Mouse (Mus musculus) macrophage (primary cell): ENCODE data around the gene AA467197. TPM values are rescaled to one million over a fixed set of nuclear protein-coding genes. Genes with fewer than 3 reads are reported as not detected.

Experiments used
- H3K27ac ChIP-seq: fragments of 350-480 bp; formaldehyde crosslinking; 2 replicates; pipeline ENCODE4 v1.9.0; 2021
- H3K36me3 ChIP-seq: fragments of 350-480 bp; formaldehyde crosslinking; 2 replicates; pipeline ENCODE4 v1.9.0; 2021; ENCODE audit errors: inconsistent target
- H3K4me3 ChIP-seq: fragments of 350-480 bp; formaldehyde crosslinking; 2 replicates; pipeline ENCODE4 v1.9.0; 2021; ENCODE audit errors: inconsistent target
- H3K79me2 ChIP-seq: fragments of 350-480 bp; formaldehyde crosslinking; 2 replicates; pipeline ENCODE4 v1.9.0; 2021; ENCODE audit errors: inconsistent target
- WGBS: methylation state at CpG from one replicate; pipeline ENCODE4 v1.1.7; 2026; ENCODE audit warnings: inconsistent platforms; ENCODE audit not compliant: missing documents; 5-methylcytosine and 5-hydroxymethylcytosine counted together
- polyA plus RNA-seq: library from polyadenylated mRNA; stranded (reverse); fragments of 250-400 nt; gene quantifications from 3 replicates; pipeline ENCODE4 v1.2.4, GENCODE M21; 2018; ENCODE audit warnings: inconsistent platforms

AA467197 gene
- polyA plus RNA-seq, 1 experiment from 2014 or later, result 1.6 TPM

DNA sequence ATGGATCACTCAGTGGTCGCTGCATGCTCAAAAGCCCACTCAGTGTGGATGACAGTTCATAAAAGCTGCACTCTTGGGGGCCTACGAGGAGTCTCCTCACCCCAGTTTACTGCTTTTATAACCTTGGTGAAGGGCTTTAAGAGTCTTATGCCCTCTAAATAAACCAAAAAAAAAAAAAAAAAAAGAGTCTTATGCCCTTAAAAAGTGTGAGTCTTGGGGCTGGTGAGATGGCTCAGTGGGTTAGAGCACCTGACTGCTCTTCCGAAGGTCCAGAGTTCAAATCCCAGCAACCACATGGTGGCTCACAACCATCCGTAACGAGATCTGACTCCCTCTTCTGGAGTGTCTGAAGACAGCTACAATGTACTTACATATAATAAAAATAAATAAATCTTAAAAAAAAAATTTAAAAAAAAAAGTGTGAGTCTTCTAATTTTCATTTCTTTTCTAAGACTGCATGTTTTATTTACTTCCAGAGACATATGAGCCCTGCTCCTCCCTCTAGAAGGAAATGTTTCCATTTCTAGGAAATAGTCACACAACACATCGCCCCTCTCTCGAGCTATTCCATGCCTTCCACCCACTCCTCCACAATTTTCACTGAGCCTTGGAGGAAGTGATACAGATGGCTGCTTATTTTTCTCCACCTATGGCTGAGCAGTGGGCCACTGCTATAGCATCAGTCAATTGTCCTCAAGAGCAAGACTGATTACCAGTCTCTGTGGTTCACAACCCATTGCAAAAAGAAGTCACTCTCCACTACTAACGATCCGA is 15.3 kb upstream of the AA467197 start:
- 91% methylated on average over 6 of the region's 9 CpGs for WGBS
- H3K27ac ChIP-seq, result no peak overlapping the region
- H3K36me3 ChIP-seq, result no peaks in the 10 kb centered on the region
- H3K4me3 ChIP-seq, result no peak overlapping the region
- H3K79me2 ChIP-seq, result no peaks in the 10 kb centered on the region

DNA sequence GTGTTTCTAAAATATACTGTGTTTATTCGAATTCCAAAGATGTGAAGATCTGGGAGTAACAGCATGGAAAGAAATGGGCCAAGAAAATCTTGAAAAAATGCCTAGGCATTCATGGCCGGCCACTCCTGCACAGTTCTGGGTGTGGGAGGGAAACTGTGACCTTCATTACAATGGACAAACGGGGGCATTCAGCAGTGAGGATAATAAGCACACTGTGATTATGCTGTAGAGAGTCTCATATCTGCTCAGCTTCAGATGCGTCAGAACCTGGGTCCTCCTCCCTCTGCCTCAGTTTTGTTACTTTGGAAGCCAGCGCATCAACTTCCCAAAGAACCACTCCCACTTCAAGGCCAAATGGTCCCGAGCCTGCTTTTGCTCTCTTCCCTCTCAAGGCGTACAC is 10.9 kb upstream of the AA467197 start:
- 87% methylated on average over 7 of the region's 7 CpGs for WGBS

DNA sequence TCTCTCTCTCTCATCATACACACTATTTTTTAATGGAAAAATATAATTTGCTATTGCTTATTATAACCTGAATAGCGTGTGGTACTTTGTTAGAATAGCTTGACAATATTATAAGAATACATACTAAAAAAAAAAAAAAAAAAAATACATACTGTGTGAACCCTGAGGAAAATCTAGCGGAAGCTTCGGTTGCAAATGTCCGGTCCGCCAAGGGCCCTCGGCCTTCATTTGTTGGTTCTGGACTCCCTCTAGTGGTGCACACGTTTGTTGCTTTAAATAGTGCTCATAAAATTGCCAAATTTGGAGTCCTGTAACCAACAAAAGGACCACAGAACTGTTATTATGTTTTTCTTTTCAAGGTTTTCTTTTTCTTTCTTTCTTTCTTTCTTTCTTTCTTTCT is 7.8 kb upstream of the AA467197 start:
- Histone ChIP-seq H3K79me2 (peaks cover 12% of the 10 kb centered on the region), H3K27ac (no peak overlapping the region), H3K4me3 (no peak overlapping the region), H3K36me3 (peaks cover 4% of the 10 kb centered on the region; the same call in 1 of the 2 replicates)
- 1% methylated on average over 7 of the region's 7 CpGs for WGBS

More for the DNA sequence above, 10.9 kb upstream of the AA467197 start:
- Histone ChIP-seq H3K4me3 (no peak overlapping the region), H3K27ac (no peak overlapping the region), H3K79me2 (no peaks in the 10 kb centered on the region), H3K36me3 (no peaks in the 10 kb centered on the region)

DNA sequence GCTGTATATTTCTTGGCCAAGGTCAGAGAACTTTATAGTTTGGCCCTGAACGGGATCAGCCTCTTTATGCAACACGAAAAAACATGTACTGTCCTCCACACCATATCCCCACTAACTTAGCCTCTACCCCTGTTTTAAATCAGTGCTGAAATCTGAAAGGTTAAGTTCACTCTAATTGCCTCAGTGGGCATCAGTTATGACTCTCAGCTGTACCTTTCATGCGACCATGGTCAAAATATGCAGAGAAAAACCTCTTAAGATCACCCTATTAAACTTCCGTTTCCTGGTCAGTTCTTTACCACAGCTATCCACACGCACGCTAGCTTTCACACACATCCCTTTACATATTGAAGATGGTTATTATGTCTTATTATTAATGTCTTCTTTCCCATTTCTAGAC is 6.9 kb upstream of the AA467197 start:
- 71% methylated on average over 5 of the region's 6 CpGs for WGBS
- H3K36me3 ChIP-seq, result peaks cover 4% of the 10 kb centered on the region; the same call in 1 of the 2 replicates
- peak overlapping the region; percentile 14 for H3K4me3 ChIP-seq
- peaks cover 12% of the 10 kb centered on the region for H3K79me2 ChIP-seq
- H3K27ac ChIP-seq, result no peak overlapping the region

DNA sequence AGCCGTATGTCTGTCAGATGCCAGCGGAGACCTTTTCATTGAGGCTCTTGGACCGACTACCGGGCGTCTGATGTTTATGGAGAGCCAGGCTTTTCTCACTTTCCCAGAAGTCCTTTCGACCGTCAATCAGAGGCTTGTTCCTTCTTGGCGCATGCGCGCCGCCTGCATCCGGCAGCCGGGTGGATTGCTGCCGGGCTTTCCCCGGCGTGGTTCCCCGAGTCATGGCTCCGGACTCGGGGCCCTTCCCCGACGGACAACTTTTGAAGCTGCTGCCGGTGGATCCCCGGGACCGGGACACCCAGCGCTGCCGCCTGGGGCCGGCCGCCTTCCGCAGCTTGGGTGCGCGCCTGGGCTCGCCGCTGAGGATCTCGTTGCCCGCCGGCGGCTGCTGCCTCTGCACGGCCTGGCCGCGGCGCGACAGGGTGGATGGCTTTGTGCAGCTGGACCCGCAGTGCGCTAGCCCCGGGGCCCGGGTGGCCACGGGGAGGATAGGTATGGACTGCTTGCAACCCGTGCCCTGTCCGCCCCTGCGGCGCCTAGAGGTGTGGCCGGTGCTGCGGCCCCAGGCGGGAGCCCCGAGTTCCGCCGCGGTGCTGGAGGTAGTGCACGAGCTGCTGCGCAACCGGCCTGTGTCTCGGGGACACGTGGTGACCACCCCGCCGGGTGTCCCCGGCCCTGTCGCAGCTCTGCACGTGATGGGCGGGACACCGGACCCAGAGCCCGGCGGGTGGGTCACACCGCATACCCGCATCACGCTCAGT is 6.1 kb upstream of the AA467197 start:
- Histone ChIP-seq H3K4me3 (peak overlapping the region; percentile 14), H3K36me3 (peaks cover 4% of the 10 kb centered on the region; the same call in 1 of the 2 replicates), H3K79me2 (peaks cover 12% of the 10 kb centered on the region), H3K27ac (no peak overlapping the region)
- WGBS, result under 1% methylated on average over 75 of the region's 75 CpGs

DNA sequence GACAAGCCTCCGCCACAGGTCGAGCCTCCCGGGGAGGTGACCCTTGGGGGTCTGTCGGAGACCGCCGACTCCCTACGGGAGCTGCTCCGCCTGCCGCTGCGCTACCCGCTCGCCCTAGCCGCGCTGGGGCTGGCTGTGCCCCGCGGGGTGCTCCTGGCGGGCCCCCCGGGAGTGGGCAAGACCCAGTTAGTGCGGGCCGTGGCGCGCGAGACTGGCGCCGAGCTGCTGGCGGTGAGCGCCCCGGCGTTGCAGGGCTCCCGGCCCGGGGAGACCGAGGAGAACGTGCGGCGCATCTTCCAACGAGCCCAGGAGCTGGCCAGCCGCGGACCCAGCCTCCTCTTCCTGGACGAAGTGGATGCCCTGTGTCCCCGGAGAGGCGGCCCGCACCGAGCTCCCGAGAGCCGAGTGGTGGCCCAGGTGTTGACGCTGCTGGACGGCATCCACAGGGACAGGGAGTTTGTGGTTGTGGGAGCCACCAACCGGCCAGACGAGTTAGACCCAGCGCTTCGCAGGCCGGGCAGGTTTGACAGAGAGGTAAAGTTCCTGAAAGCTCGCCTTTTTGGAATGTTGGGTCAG is 5.5 kb upstream of the AA467197 start:
- Histone ChIP-seq H3K79me2 (peaks cover 12% of the 10 kb centered on the region), H3K4me3 (peak overlapping the region; percentile 21; the same call in 1 of the 2 replicates), H3K36me3 (peaks cover 4% of the 10 kb centered on the region; the same call in 1 of the 2 replicates), H3K27ac (no peak overlapping the region)
- under 1% methylated on average over 53 of the region's 53 CpGs for WGBS

DNA sequence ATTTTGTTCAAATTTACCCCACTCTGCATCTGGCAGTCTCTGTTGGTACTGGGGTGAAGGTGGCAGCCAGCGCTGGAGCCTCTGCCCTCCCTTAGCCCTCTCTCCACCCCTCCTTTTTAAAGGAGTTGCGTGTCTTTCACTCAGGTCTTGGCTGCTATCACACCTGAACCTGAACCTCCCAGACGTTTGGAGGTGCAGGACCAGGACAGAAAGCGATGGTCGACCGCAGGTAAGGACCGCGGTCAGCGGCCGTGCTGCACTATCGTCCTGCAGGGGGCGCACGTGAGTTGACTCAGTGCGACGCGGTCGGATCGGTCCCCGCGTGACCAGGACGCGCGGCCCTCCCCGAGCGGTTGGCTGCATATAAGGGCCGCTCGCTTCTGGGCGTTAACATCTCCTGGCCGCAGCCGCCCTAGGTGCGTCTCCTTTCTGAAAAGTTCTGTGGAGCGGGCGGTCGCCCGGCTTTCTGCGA is 776 bp downstream of the AA467197 start:
- no peak overlapping the region for H3K27ac ChIP-seq
- peaks cover under 1% of the 10 kb centered on the region; the same call in 1 of the 2 replicates for H3K79me2 ChIP-seq
- WGBS, result 4% methylated on average over 36 of the region's 36 CpGs

DNA sequence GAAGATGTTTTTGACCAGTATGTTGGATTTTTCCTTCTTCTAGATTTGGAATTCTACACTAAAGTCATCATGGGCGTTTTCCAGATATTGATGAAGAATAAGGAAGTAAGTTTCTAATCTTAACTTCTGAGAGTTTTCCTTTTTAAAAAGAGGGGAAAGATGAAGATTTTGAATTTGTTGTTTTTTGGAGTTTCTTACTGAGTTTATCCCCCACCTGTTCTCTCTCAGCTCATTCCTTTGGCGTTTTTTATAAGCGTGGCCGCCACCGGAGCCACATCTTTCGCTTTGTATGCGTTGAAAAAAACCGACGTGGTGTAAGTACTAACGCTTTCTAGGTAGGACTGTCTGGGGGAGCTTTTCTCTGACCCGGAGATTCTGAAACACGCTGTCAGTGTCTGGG is 1.2 kb downstream of the AA467197 start:
- Histone ChIP-seq H3K27ac (no peak overlapping the region), H3K79me2 (no peaks in the 10 kb centered on the region), H3K36me3 (peaks cover under 1% of the 10 kb centered on the region; the same call in 1 of the 2 replicates), H3K4me3 (peak overlapping the region; percentile 22; the same call in 1 of the 2 replicates)
- 42% methylated on average over 12 of the region's 12 CpGs for WGBS

More for the DNA sequence above, 776 bp downstream of the AA467197 start:
- H3K36me3 ChIP-seq, result peaks cover 4% of the 10 kb centered on the region; the same call in 1 of the 2 replicates
- peak overlapping the region; percentile 22; the same call in 1 of the 2 replicates for H3K4me3 ChIP-seq

DNA sequence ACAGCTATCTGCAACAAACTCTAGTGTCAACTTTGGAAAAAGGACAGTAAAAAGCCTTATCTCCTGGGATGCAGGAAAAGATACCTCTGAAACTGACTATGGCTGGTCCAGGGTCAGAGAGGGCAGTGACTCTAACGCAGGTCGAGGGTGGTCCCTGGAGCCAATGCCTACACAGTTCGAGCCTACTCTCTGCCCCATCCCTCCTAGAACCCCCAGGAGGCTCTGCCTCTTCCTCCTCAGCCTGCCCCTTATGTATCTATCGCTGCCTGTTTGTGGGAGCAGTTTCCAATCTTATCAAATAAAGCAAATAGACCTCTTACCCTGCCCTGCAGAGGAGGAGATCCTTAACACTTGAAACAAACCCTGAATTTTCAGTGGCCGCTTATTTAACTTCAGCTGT is 1.9 kb downstream of the AA467197 start:
- Histone ChIP-seq H3K27ac (no peak overlapping the region), H3K36me3 (no peaks in the 10 kb centered on the region), H3K4me3 (no peak overlapping the region), H3K79me2 (no peaks in the 10 kb centered on the region)
- WGBS, result 80% methylated on average over 4 of the region's 5 CpGs

DNA sequence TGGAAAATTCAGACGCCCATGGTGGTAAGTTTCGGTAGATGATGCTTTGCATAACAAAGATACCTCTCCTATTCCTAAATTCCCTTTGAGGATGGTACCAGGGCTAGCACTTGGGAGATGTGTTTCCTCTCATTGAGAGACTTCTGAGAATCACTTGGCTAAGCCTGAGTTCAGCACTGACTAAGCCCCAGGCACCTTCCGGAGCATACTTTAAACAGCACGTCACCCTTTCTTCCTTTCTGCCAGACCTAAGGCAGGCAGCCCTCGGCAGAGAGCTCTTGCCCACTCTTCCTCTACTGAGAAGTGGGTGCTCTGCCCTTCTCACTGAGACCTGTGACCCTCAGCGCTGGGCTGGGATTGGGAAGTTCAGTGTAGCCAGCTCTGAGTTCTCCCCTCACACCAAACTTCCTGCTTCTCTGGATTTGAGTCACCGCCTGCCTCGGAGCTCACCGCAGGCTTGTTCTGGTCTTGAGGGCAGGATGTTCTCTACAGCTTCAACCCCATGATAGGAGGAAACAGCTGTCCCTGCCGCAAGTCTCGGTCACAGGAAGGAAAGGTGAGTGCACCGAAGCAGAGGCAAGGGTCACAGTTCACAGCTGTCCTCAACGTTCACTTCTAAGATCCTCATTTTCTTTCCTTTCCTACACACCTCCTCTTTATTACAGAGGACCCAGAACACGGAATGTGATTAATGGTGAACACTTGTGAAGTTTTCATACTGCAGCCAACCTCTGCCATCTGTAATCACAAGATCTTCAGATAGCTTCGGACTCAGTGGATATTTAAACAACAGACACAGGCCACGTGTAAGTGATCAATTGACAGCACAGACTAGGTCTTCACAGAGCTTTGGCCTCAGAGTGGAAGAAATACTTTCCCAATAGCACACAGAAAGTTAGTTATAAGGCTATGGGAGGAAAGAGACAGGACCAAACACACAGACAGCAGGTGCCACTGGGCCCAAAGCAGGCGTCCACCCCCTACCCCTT is 15.6 kb downstream of the AA467197 start:
- 11% methylated on average over 14 of the region's 17 CpGs for WGBS
- peak overlapping the region; percentile 24; the same call in 1 of the 2 replicates for H3K27ac ChIP-seq
- no peak overlapping the region for H3K4me3 ChIP-seq
- H3K36me3 ChIP-seq, result no peaks in the 10 kb centered on the region
- no peaks in the 10 kb centered on the region for H3K79me2 ChIP-seq

DNA sequence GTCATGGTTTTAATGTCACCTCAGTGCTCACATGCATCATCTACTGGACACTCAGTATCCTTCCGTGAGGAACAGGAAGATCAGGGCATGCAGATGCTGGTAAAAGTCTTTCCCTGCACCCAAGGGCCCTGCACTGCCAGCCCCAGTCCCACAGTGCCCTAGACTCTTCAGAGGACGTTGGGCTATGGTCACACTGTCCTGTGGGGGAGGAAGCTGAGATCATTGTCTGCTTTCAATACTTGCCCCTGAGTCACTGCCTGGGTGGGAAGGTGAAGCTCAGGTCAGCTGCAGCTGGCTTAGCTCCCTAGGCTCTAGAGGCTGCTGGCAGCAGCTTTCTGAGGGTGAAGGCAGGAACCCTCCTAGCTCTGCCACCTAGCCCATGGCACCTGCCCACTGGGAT is 19.3 kb downstream of the AA467197 start:
- Histone ChIP-seq H3K4me3 (no peak overlapping the region), H3K79me2 (no peaks in the 10 kb centered on the region)
- 25% methylated on average over 2 of the region's 2 CpGs for WGBS

DNA sequence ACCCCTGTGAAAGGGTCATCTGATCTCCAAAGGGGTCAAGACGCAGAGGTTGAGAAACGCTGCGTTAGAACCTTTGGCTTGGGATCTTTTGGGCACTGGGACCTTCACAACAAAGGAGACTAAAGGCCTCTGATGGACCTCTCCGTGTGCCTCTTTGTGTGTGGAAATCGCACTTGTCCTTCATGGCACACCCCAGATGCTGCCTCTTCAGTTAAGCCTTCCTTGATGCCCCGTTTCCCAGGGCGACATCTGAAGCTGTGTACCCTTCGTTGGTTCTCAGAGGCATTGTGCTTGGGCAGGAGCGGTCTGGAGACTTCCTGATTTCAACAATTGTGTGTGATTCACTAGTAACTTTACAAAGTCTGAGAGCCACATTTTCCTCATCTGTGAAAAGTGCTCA is 20.0 kb downstream of the AA467197 start:
- H3K79me2 ChIP-seq, result no peaks in the 10 kb centered on the region
- no peak overlapping the region for H3K4me3 ChIP-seq
- H3K36me3 ChIP-seq, result no peaks in the 10 kb centered on the region
- WGBS, result 70% methylated on average over 9 of the region's 9 CpGs
- no peak overlapping the region for H3K27ac ChIP-seq

More for the DNA sequence above, 19.3 kb downstream of the AA467197 start:
- Histone ChIP-seq H3K27ac (no peak overlapping the region), H3K36me3 (no peaks in the 10 kb centered on the region)

DNA sequence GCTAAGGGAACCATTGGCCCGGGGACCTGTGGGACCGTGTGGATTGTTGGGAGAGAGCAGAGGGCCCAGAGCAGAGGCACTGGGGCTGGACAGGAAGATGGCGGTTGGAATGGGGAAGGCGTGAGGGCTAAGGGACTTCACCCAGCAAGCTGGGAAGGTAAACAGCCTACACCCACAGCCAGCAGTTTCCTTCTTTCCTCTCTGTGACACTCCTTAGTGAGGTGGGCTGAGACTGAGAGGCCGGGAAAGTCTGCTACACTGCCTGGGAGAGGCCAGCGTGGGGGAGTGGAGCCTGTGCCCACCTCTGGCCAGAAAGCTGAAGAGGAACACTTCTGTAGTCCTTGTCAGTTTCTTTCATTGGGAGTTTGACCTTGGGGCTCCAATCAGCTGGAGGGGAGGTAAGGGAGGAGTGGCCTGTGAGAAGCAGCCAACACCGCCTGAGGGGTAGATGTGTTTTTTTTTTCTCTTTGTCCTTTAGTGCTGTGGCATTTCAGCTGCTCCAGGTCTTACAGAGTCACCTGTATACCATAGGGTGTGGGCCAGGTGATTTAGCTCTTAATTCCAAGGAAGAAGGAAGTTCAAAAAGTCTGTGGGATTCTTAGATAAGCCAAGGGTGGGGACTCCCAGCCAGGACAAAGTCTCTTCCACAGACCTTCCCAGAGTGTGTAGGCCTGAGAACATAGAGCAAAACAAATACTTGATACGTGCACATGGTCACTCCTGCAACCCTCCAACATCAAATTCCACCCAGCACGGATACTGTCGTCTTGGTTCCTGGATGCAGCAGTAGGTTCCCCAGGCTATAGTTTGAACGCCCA is 21.1 kb downstream of the AA467197 start:
- no peak overlapping the region for H3K27ac ChIP-seq
- H3K4me3 ChIP-seq, result no peak overlapping the region
- H3K36me3 ChIP-seq, result no peaks in the 10 kb centered on the region
- no peaks in the 10 kb centered on the region for H3K79me2 ChIP-seq
- 68% methylated on average over 11 of the region's 11 CpGs for WGBS
